Mouse (Mus musculus) gastrocnemius, postnatal 36 days (tissue): ENCODE results near the gene Gpr137b. TPM values are rescaled to one million over a fixed set of nuclear protein-coding genes. Genes with fewer than 3 reads are reported as not detected.
"Not testable (repeated sequence)": the region's sequence is repeated elsewhere in the genome, so short reads cannot be mapped to it uniquely, and the experiment has no call there.

ENCODE experiments used
- DNase-seq, 2 experiments: peaks; one replicate each; pipeline ENCODE4 v3.0.0; 2022
- intact Hi-C: fragments of 180-260 bp; cut with DNase I; formaldehyde crosslinking; loops from one replicate; pipeline ENCODE4 v1.15.1; 2025
- long read RNA-seq, 2 experiments: library from polyadenylated mRNA; stranded (forward); transcript quantifications; one replicate each; pipeline ENCODE4 v2.0.0; 2021
- total RNA-seq, 2 experiments: library from RNA; stranded (reverse); gene quantifications; 2 replicates each; pipeline ENCODE4 v1.2.3; 2021

Gene Gpr137b
- total RNA-seq, result 1 to 10 TPM; 2.7 to 4.5 TPM
- long read RNA-seq, experiment 1, partial matches to known transcripts, result 0 of 3 reads
- long read RNA-seq, experiment 1, other reads (novel, unspliced or antisense), result 0 of 3 reads
- long read RNA-seq, experiment 2, result 0 reads

DNA sequence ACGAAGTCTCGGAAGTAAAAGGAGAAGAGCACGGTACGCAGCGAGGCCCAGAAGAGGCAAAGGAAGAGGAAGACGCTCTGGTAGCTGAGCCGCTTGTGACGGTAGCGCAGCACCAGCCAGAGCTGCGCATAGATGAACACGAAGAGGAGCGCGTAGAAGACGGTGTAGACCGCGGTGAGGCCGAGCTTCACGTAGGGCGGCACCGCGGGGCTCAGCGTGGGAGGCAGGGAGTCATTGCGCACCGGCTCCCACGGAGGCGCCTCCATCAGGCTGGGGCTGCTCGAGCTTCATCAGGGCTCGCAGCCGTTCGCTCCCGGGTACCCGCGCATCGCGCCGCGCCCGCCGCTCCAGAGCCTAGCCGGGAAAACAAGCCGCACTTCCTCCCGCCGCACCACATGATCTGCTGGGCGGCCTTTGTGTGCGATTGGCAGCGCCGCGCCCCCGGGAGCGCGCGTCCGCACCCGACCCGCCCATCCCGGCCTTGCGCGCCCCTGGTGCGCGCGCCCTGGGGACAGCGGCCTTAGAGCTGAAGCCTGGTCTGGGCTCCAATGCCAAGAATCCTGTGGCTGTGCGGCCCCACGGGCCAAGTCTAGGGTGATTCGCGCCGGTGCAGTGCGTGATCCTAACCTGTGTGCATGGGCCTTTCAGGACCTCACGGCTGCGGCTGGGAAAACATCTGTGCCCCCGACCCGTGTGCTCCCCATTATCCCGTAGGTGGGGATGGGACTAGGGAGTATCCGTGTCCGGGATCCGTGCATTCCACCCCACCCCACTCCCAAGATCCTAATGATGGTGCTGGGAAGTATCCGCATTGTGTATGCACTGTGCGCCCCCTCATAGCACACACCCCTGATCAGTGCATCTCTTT lies at the start of gene Gpr137b:
Gpr137b (minus strand) TSS at position 787 of the 868 bp plus-strand sequence.
- intact Hi-C loops, result not testable (repeated sequence)
- DNase-seq, result peak; percentile 18 to 51

DNA sequence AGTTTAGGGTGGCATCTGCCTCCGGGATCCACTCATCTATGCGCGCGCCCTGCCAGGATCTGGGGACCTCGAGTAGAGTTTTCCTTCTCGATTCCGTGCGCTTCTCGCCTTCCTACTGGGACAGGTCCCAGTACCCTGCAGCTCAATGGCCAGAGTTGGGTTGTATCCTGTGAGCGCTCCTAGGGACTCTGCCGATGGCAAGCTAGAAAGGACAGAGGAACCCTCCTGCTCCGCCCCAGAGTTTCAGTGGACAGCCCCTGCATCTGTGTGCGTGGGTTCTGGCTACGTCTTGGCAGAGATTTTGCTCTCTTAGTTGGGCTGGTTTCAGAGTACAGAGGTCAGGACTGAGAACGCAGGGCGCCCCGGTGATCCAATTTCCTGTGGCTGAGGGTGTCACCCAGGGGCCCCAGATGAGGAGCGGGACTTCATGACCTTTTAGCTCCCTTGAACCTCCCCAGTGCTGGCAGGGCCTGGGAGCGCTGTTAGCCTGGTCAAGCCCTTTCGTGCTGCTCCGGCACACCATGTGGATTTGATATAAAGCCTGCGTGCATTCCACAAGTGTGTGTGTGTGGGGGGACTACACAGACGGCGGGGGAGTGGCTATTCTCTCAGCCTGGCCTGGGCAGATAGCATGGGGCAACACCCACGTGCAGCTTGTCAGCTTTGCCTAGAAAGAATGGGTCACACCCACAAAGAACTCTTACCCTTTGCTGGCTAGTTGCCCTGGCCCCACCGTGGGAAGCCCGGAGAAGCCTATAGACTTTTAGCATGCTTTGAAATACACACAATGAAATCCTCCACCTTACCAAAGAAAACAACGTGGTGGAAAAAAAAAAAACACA lies 44.5 kb upstream of the Gpr137b start:
- DNase-seq, intact Hi-C loops: not testable (repeated sequence)

DNA sequence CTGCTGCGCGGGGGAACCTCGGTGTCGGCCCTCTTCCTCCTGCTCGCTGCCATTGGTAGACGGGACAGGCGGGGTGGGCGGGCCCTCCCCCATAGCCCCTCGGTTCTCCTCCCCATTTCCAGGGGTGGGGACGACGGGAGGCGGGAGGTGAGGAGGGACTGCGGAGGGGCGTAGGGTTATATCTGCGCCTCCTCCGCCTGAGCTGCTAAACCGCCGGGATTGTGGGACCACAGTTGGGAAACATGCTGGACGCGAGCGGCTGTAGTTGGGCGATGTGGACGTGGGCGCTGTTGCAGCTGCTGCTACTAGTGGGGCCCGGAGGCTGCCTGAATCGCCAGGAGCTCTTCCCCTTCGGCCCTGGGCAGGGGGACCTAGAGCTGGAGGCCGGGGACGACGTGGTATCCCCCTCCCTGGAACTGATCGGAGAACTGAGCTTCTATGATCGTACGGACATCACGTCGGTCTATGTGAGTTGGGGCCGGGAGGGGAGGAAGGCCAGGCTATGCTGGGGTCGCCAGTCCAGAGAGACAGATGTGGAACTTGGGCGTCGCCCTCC lies 43.7 kb upstream of the Gpr137b start, which contains the start of gene Nid1:
Nid1 (plus strand) TSS at position 92 of the 556 bp plus-strand sequence.
- intact Hi-C loops, result not testable (repeated sequence)
- DNase-seq, result peak in 1 of 2 experiments; percentile 24

DNA sequence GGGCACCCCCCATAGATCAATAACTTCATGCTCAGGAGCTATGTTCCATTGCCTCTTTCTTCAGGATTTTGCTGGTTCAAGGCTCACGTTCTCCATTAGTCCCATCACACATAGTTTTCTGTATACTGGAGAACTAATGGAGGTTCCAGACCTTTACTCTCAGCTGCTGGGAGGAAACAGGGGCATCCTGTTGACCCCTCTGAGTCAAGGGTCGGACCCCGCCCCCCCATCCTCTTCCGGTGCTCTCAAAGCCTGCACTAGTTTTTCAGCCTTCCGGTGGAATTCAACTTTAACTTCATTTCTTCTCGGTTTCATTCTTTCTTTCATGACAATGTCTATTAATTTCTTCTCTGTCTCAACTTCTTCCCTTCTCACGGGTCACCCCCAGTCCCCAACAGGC lies 42.3 kb upstream of the Gpr137b start:
- DNase-seq, intact Hi-C loops: not testable (repeated sequence)

DNA sequence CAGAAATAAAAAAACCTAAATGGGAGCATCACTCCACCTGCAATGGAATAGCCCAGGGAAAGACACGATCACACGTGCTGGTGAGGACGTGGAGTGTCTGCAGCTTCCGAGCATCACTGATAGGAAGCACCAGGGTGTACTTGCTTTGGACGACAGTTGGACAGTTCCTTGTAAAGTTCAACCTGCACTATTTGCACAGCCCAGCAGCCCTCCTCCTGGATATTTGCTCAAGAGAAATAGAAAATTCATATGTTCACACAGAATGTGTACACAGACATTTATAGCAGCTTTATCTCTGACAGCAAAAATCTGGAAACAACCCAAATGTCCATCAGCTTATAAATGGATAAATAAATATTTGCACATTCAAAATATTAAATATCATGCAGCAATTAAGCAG lies 29.5 kb upstream of the Gpr137b start:
- DNase-seq, intact Hi-C loops: not testable (repeated sequence)

DNA sequence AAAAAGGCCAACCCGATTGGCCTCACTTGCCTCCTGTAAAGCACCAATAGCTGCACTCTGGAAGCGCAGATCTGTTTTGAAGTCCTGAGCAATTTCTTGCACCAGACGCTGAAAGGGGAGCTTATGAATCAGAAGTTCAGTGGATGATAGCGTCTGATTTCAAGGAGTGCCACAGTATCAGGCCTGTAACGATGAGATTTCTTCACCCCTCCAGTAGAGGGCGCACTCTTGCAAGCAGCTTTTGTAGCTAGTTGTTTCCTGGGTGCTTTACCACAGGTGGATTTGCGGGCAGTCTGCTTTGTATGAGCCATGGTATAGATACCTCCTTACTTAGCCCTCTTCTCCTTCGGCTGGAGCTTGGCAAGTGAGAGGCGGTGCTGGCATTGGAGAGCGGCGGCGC lies 25.0 kb upstream of the Gpr137b start:
- DNase-seq, result not testable (repeated sequence)
- intact Hi-C loops, result loop anchor here (10.0 kb wide), 1 partner anchor 184 kb away; no protein-coding TSS in a partner anchor

DNA sequence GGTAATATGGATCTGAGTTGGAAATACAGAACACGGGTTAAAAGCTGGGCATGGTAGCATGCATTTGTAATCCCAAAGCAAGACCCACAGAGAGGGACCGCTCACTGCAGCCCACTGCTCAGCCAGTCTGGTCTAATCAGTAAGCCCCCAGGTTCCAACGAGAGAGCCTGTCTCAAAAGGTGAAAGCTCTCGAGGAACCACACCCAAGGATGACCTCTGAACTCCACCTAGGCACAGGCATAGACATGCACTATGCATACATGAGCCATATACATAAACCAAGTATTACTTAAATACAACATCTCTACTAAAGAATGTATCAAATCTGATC lies 22.2 kb upstream of the Gpr137b start:
- intact Hi-C loops, result loop anchor here (10.0 kb wide), 1 partner anchor 181 kb away; no protein-coding TSS in a partner anchor
- not testable (repeated sequence) for DNase-seq

DNA sequence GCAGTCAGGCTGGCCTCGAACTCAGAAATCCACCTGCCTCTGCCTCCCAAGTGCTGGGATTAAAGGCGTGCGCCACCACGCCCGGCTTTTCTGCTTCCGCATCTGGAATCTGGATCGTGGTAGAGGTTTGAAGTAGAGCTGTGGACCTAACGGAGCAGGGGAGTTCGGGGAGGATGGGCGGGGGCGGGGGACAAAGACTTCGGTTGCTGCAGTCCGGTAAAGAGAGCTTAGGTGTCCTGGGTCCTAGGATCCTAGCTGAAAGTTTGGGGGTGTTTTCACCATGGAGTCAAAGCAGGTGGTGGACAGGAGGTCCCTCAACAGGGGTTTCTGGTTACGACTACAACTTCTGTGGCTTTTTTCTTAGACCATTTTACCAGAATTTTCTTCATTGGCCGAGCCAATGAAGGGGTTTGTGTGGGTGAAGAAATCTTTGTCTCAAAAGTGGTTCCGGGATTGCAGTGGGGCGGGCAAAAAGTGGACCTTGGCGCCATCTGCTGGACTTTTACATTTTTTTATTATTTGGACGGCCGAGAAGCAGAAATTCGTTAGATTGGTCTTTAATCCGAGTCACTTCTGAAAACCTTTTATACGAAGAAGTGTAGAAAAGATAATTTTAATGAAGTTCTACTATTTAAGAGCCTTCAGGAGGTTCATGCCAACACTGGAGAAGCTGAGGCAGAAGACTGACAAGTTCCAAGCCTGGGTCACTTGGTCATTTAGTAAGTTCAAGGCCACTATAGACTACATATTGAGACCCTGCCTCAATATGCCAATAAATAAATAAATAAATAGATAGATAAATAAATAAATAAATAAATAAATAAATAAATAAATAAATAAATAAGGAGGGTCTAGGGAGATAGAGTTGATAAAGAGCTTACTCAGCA lies 21.5 kb upstream of the Gpr137b start:
- intact Hi-C loops, result loop anchor here (10.0 kb wide), 1 partner anchor 181 kb away; no protein-coding TSS in a partner anchor
- peak in 1 of 2 experiments; percentile 26 for DNase-seq

DNA sequence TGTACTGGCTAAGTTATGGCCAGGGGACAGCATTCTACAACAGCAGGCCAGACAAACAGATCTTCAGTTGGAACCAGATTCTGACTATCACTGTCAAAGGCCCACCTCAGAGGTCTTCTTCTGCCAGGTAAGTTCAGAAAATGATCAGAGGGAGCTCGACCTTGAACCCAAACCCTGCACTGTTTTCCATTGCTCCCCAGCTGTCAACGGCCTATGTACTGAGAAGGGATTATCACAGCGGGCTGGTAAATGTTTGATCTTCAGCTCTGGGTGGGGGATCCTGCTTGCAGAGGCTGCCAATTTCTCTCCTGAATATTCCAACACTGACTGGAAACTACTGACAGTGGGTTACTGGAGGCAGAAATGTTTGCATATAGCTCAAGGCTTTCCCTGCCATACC lies 20.4 kb upstream of the Gpr137b start:
- intact Hi-C loops, result loop anchor here (10.0 kb wide), 1 partner anchor 179 kb away; no protein-coding TSS in a partner anchor
- DNase-seq, result no peak

DNA sequence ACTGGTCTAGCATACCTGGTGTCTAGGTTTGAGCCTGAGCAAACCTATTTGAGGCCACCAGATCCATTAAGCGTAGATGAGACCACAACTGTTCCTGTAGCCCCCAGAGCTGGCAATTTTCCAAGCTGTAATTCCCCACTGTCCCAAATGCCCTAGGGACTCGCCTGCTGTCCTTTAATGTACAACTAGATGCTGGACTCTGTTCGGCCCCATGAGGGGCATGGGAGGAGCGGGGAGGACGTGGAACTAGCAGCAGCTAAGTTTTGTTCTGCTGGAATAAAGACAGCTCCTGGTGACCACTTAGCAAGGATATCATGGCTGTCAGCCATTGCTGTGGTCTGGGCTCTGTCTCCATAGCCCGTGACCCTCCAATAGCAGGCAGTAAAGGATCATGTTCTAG lies 11.7 kb upstream of the Gpr137b start:
- intact Hi-C loops, DNase-seq: not testable (repeated sequence)

DNA sequence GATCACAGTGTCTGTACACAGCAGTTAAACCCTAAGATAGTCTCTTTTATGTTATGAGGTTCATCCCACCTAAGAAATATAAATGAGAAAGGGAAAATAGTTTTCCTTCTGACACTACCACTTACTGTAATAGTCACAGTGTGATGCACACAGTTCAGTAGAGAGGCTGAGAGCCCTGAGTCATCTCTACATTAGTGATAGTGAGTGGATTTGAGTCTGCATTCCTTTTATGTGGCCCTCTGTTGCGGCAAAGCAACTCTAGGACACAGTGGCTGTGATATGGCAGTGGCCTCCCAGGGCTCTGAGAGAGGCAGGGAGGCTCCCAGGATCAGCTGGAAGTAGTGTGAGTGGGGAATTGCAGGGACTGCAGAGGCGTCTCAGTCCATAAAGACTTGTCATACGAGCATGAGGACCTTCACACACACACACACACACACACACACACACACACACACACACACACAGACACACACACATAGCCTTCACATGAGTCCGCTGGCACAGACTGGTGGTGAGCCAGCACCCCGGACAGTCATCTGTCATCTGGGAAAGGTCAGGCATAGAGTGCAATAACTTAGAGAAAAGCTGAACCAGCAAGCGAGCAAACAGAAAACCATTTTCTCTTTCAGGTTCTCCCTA lies 10.8 kb upstream of the Gpr137b start:
- intact Hi-C loops, DNase-seq: not testable (repeated sequence)

DNA sequence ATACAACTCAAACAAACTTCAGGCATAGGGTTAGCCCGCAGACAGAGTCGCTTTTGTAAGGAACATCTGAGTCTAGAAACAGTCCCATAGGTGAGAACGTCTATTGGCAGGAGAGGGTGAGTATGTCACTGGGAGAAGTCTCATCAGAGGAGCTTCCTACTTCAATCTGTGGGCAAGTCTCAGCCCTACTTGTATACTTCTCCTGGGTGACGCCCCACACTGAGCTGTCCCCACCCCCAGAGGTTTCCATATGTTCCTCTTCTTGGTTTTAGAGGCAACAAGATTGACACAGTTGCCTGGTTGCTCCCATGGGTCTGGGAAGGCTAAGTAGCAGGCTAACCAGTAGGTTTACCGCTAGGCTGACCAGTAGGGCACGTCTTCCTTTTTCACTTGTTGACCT lies 10.0 kb upstream of the Gpr137b start:
- intact Hi-C loops, DNase-seq: not testable (repeated sequence)

DNA sequence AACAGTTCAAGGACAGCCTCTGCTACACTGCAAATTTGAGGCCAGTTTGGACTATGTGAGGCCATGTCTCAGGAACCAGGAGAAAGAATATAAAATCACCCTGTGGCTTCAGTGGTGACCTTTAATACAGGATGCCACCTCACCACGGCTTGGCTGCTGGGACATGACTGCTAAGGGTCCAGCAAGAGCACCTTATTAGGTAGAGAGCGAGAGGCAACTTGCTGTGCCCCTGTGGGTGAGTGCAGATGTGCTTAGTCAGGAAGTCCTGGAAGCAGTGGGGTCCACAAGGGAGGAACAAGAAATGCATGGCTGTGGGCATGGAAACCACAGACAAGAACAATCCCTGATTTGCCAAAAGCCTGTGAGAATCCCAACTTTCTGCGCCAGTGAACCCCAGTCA lies 9.6 kb upstream of the Gpr137b start:
- DNase-seq, intact Hi-C loops: not testable (repeated sequence)

DNA sequence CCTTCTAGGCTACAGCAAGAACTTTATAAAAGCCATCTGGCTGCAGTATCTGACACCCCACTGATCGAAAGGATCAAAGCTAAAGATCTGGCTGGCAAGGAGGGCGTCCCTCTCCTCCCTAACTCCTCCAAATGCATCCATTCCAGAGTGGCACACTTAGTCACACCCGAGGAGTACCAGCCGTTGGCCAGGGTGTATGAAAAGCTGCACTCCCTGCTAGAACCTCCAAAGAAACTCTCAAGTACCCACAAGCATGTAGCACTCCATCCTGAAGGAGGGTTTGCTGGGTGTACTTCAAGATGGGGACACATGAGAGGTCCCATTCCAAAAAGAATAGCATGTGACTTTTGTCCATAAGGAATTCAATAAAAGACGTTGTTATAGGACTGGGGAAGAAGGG lies 9.0 kb upstream of the Gpr137b start:
- DNase-seq, intact Hi-C loops: not testable (repeated sequence)

DNA sequence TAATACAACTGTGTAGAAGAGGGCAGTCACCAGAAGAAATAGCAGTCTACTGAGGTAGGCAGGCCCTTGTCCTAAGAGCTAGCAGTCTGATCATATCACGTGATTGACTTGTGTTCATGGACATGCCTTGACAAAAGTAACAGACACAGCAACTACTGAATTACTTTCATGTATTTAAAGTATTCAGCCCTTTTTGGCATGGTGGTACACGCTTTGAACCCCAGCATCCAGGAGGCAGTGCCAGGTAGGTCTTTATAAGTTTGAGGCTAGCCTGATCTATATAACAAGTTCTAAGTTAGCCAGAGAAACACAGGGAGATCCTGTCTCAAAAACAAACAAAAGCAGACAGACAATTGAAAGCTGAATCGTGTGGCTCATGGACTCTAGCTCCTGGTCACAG lies 7.0 kb upstream of the Gpr137b start:
- DNase-seq, intact Hi-C loops: not testable (repeated sequence)

DNA sequence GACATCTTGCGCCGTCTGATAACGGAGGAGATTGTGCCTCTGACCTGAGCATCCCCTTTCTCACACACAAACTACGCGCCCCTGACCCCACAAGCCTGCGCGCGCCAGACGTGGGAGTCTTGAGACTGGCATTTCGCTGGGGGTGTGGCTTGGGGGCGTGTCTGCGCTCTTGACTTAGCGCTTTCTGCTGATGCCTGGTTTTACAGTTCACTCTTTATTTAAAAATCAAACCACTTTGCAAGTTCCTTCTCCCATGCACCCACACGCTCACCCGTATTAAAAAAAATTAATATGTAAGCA lies 232 bp upstream of the Gpr137b start:
- intact Hi-C loops, DNase-seq: not testable (repeated sequence)

DNA sequence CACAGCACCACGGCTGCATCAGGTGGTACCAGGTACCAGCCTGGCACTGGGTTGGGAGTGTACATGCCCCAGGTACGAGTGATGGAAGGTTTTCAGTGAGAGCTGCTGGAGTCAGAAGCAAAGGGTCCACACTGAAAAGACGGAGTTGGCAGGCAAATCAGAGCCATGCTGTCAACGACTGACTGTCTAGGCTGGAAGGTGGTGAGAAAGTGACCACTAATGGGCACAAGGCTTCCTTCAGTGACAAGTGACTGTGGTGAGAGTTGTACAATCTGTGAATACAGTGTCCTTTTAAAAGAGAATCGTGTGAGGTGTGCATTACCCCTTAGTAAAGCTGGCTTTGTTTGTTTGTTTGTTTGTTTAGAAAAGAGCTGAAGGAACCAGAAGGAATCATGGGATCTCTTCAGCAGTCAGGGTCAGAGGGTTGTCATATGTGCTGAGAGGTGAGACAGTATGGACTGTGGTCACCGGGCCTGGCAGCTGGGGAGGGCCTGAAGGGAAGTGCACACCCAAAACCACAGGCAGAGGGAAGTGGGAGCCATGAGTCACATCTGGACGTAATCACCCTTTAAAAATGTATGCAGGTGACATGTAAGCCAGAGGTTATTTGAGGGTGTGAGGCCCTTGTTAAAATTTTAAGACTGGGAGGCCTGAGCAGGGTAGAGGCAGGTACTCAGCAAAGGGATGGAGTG lies 15.5 kb downstream of the Gpr137b start:
- DNase-seq, intact Hi-C loops: not testable (repeated sequence)

DNA sequence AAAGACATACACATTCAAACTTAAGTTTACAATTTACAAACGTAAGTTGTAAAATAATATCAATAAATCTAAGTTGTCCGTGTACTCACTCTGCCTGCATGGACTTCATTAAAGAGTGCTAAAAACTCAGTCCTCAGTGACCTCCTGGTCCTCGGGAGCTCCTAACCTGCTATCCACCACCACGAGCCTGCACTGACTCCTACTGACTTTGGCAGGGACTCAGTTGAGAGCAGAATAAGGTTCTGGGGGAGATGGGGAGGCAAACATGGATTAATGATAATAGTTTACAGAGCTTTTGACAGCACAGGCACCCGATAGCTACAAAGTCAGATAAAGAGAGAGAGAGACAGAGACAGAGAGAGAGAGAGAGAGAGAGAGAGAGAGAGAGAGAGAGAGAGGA lies 16.6 kb downstream of the Gpr137b start:
- no peak for DNase-seq
- intact Hi-C loops, result no loop called here
